Mouse (Mus musculus): ENCODE measurements around the gene Aff3.
A peak's percentile ranks its signal among the peaks of the same experiment; 100 is the strongest.

The Aff3 gene

GRCm38 (mm10) chr1:38217098-38217497, 447.7 kb downstream of the Aff3 start:
- no peak for DNase-seq

DNA sequence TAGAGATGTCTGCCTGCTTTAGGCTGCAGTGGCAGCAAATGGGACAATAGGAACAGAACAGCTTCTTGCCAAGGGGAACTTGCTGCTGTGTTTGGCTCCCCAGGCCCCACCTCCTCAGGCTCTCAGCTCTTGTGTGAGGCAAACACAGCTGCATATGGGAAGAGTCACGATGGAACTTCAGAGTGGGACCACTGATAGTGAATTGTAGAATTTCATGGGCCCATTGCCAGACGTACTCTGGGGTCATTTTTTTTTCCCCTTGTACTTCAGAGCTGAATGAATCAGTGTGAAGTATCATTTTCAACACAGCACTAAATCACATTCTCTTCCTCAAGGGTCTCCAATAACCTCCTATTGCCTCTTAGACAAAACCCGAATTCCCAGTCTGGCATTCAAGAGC, 451.4 kb downstream of the Aff3 start:
- DNase-seq: no peak

DNA sequence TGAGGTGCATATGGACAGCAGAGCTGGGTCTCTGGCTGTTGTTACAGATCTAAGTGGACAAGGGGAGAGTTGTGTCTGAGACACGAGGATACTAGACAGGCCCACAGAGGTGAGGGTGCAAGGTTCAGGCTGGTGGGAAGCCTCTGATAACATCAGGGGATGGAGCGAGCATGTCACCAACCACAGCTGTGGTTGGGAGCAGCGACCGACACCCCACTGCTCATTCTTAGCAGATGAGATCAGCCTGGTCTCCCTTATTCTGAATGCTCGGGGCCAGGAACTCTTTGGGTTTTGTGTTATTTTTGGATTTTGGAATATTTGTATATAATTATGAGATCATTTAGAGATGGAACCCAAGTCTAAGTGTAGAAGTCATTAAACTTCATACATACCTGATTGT, 452.4 kb downstream of the Aff3 start:
- DNase-seq: no peak

GRCm38 (mm10) chr1:38202475-38203183, 462.1 kb downstream of the Aff3 start:
- no peak for DNase-seq

DNA sequence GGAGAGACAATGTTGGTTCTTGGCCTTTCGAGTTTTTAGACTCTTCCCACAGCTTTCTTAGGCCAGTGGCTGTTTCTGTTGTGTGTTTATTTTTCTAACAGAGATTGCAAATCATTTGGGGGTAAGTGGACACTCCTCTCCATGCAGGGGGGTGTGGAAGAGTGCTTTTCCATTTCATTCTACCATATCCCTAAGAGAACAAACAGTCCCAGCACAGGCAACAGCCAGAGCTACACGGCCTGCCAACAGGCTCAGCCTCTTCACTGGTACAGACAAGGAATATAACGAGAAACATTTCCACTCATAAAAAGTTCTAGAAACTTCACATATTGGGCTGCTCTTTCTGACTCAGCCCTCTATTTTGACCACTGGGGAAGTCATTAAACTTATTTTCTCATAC, 463.0 kb downstream of the Aff3 start:
- no peak for DNase-seq

GRCm38 (mm10) chr1:38199669-38200635, 464.8 kb downstream of the Aff3 start:
- DNase-seq: peak; percentile 86

- peak; percentile 49 for DNase-seq
Observed at GRCm38 (mm10) chr1:38198393-38199029, 466.2 kb downstream of the Aff3 start.

DNA sequence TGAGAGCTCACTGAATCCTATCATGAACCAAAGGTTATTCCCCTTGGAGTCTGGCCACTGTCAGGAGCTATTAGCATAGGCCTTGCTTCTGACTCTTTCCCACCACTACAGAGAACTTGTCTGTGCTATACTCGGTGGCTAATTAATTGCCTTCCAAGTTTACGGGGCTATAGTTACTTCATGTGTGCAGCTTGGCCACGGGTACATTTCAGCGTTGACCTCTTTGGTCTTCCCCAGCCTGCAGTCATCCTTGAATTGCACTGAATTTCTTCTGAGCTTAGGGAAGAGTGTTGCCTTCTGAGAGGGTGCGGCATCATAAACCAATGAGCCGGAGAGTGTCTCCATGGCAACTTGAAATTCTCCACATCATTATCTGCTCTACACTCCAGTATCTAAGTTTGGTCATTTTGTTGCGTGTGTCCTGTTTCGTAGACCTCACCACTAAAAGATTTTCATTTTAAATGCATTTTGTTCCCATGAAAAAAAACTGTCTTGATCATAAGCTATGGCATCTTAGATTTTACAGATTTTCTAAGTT, 467.5 kb downstream of the Aff3 start:
- DNase-seq: no peak

GRCm38 (mm10) chr1:38195721-38196120, 469.0 kb downstream of the Aff3 start:
- no peak for DNase-seq

GRCm38 (mm10) chr1:38186227-38186545, 478.6 kb downstream of the Aff3 start:
- no peak for DNase-seq

DNA sequence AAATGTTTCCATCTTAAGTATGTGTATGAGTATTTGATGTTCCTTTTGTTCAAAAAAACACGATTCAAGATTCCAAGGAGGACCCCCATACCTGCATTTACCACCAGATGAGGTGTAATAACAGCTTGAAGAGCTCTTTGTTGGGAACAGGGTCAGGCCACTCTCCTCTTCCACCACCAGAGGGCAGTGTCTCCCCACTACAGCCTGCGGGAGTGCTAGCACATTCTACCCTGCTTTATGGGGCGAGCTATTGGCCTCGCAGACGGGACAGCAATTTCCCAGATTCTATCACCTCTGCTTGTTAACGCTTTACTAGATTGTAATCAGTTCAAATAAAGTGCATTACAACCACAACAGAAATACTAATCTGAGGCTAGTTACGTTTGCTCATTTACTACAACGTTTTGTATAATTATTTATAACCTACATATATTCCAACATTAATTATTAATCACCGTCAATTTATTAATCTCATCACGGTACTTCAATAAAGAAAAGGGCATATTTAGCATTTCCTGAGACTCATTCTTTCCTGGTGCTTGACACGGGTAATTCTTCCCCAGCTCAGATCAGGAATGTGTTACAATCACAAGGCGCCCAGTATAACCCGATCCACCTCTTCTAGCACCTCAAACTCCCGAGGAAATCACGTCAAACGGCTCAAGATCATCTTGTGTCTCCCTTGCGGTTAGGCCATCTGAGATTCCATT, 479.1 kb downstream of the Aff3 start:
- peak; percentile 82 for DNase-seq

GRCm38 (mm10) chr1:38181020-38181550, 483.7 kb downstream of the Aff3 start:
- no peak for DNase-seq

DNA sequence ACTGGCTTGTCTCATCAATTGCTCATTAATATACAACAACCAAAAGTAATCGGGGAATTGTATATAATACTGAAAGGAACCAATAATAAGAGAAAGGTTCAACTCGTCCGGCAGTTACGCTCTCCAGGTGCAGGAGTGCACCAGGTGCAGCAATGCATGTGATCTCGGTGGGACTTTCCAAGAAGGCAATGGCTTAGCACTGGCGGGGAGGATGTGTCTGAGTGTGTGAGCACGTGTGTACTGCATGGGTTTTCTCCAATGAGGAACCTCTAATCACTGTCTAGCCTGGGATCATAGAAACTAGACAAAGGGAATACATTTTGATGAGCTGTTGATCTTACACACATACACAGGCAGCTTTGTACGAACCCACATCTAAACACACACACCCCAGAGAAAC, 485.8 kb downstream of the Aff3 start:
- DNase-seq: no peak

DNA sequence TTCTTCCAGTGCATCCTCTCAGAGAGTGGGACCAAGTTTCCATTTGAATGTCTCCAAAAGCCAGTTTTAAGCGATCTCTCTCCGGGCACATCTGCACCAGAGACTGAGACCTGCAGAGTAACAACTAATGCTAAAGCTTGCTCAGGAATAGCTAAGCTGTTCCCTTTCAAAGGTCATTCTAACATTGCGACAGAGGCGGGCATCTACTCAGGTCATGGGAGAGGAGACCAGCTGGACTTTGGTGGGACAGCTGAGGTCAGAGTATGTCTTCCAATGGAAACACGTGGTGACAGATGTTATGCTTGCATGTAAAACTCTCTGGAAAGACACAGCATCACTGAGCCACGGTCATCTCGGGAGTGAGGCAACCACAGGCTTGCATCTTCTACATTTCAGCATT, 488.7 kb downstream of the Aff3 start:
- DNase-seq: no peak

DNA sequence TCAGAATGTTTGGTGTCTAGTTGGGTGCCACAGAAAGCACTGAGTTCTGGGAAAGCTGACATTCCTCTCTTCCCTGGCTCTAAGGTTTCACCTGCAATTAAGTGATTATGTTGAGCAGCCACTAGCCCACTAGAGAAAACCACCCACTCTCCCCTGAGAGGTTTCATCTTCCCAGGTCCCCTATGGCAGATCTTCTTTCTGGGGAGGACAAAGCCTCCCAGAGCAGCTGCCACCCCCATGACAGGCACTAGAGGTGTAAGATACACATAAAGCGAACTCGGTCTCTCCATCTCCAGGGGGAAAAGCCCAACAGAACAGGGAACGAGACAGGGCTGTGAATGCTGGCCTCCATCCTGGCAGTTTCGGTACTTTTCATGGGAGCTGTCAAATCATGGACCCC, 492.9 kb downstream of the Aff3 start:
- DNase-seq: no peak

GRCm38 (mm10) chr1:38165696-38166095, 499.1 kb downstream of the Aff3 start:
- no peak for DNase-seq

GRCm38 (mm10) chr1:38150086-38150485, 514.7 kb downstream of the Aff3 start:
- no peak for DNase-seq

GRCm38 (mm10) chr1:38146008-38146407, 518.7 kb downstream of the Aff3 start:
- DNase-seq: no peak

DNA sequence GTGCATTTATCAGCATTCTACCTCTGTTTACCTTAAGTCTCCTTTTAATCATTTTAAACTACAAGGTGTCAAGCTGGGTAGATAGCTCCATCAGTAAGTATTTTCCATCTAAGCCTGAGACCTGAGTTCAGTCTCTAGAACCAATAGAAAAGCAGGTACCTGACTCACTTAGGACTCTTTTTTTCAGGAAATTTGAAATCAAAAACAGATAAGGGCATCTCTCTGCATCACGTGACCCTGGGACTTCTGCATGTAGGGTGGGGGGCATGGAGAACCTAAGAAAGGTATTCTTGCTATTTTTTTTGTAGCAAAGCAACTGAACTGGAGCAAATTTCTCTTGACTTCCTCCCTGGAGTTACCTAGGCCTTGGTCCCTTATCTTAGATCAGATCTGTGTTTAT, 523.4 kb downstream of the Aff3 start:
- no peak for DNase-seq

- no peak for DNase-seq
Observed at GRCm38 (mm10) chr1:38140911-38141310, 523.8 kb downstream of the Aff3 start.

GRCm38 (mm10) chr1:38139396-38139795, 525.4 kb downstream of the Aff3 start:
- no peak for DNase-seq

DNA sequence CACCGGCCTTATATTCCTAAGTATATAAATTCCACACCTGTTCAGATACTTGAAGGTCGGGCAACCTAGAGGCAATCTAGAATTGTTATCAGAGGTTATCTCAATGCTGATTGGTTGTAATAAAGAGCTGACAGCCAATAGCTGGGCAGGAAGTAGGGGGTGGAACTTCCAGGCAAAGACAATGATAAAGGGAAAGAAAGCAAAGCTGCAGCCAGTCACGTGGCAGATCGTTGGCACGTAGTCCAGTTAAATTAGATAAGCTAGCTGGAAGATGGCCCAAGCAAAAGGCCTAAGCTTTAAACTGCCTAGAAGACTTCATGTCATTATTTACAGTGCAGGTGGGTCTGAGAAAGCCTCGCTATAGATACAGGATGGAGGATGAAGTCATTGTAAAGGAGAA, 531.8 kb downstream of the Aff3 start:
- DNase-seq: peak; percentile 17

All from cerebellum, adult 9-10 months (tissue).